Mouse (Mus musculus) bone marrow, adult 2 months (tissue): ENCODE measurements around the gene Gm42674. TPM values are rescaled to one million over a fixed set of nuclear protein-coding genes. Genes with fewer than 3 reads are reported as not detected.

Experiments used
- H3K27ac ChIP-seq: fragments of 200-500 bp; 2 replicates; pipeline ENCODE4 v1.5.1; 2012; ENCODE audit warnings: low read depth, mild to moderate bottlenecking, control low read depth, inconsistent platforms, low read length; ENCODE audit not compliant: control insufficient read depth, poor library complexity, insufficient read depth
- H3K4me1 ChIP-seq: fragments of 200-500 bp; 2 replicates; pipeline ENCODE4 v1.6.1; 2011; ENCODE audit warnings: low read length; ENCODE audit not compliant: control insufficient read depth, insufficient read depth
- H3K4me3 ChIP-seq: fragments of 200-500 bp; replicated peaks from 2 replicates; pipeline ENCODE3; 2011; ENCODE audit warnings: mild to moderate bottlenecking, low read depth, low read length, control low read depth; ENCODE audit not compliant: control insufficient read depth
- CTCF ChIP-seq: fragments of 200-500 bp; IDR thresholded peaks from 2 replicates; pipeline ENCODE4 v1.5.1; 2011; ENCODE audit warnings: low read length, control low read depth; ENCODE audit not compliant: control insufficient read depth, insufficient read depth
- POLR2A ChIP-seq: fragments of 200-500 bp; IDR thresholded peaks from 2 replicates; pipeline ENCODE4 v1.6.1; 2011; ENCODE audit warnings: low read depth, mild to moderate bottlenecking, control low read depth, low read length, borderline replicate concordance; ENCODE audit not compliant: control insufficient read depth
- WGBS: fragments of 180-500 bp; shearing (Covaris S2); methylation state at CpG from one replicate; pipeline ENCODE4 v1.1.7; 2018; 5-methylcytosine and 5-hydroxymethylcytosine counted together
- polyA plus RNA-seq: library from polyadenylated mRNA; stranded (reverse); fragments of >200 nt; gene quantifications from 2 replicates; pipeline ENCODE4 v1.2.4, GENCODE M21; 2011; ENCODE audit warnings: low replicate concordance; ENCODE audit not compliant: missing spikeins, insufficient read depth, insufficient read length

Gm42674 gene
- not detected in 2 replicates for polyA plus RNA-seq

DNA sequence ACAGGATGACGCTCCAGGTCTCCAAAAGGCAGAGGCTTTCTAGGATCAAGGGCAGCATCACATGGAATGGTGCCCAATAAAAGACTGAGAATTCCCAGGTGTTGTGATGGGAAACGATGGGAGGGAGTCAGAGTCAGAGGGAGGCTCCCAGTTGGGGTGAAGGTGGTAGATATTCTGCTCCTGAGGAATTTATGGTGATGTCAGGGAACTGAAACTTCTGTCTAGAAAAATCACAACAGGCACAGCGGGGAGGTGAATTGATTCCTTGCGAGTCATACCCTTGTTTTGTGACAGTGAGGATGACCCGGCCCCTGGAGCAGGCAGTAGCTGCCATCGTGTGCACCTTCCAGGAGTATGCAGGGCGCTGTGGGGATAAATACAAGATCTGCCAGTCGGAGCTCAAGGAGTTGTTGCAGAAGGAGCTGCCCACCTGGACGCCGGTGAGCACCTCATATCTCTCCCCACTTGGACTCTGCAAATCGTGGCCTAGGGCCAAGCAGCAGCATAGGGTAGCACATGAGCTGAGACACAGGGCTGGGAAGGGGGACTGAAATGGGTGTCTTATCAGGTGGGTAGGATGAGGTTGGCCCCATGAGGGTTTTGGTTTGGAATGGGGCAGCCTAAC, at the start of gene Gm42674:
TSS of gene Gm42674 (plus strand) at position 419 of the 625 bp plus-strand sequence.
- Histone ChIP-seq H3K27ac (no peak within 1 kb of the TSS), H3K4me3 (no peak within 1 kb of the TSS), H3K4me1 (peaks cover 3% of the 10 kb centered on the region)
- no peak for TF ChIP-seq POLR2A
- no peak for TF ChIP-seq CTCF
- WGBS = 80% methylated on average over 11 of the region's 11 CpGs

DNA sequence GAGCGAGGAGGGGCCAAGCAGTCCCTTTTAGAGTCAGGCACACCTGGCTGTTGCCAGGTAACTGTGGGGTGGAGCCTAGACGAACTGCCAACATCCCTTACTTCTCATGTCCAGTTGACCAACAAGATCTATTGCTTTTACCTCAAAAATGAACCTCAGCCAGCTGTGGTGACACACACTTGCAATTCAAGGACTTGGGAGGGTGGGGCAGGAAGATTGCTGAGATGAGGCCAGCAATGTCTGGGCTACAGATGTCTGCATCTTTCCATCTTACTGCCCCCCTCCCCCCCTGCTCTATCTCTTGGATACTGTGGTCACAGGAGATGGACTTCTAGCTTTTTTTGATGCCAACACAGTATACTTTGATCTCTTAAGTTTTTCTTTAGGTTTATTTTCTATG, 49.5 kb upstream of the Gm42674 start:
- WGBS = 89% methylated on average over 2 of the region's 2 CpGs

GRCm38 (mm10) chr3:90555954-90556353, 45.8 kb upstream of the Gm42674 start:
- Histone ChIP-seq H3K27ac (no peak overlapping the region), H3K4me3 (no peak overlapping the region), H3K4me1 (no peaks in the 10 kb centered on the region)
- TF ChIP-seq POLR2A = no peak
- no peak for TF ChIP-seq CTCF
- 77% methylated on average over 5 of the region's 5 CpGs for WGBS

More for the DNA sequence above, 49.5 kb upstream of the Gm42674 start:
- Histone ChIP-seq H3K4me1 (no peaks in the 10 kb centered on the region), H3K27ac (no peak overlapping the region), H3K4me3 (no peak overlapping the region)
- TF ChIP-seq CTCF (no peak), POLR2A (no peak)

DNA sequence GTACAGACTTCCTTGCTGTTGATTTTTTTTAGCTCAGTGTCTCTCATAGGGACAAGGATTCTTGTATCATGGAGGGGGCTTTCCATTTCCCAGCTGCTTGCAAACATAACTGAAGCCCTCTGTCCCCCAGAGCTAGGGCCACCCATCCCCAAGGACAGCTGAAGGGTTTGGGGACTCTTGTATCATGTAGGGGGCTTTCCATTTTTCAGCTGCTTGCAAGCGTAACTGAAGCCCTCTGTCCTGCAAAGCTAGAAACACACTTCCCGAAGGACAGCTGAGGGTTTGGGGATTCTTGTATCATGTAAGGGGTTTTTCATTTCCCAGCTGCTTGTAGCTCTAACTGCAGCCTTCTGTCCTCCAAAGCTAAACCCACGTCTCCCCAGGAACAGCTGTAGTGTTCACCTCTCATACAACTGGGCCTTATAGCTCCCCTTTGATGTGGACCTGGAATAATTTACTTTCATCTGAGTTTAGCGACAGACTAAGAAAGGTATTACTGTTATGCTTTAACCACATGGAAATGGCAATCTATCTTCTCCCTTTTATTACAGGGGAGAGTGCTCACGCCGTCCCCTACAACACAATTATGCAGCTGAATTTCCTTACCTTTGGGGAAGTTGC, 41.6 kb upstream of the Gm42674 start, which contains the start of gene S100a3:
TSS of gene S100a3 (plus strand) at position 571 of the 621 bp plus-strand sequence.
- H3K4me3 ChIP-seq = no peak within 1 kb of the TSS
- TF ChIP-seq POLR2A (no peak), CTCF (no peak)
- H3K27ac ChIP-seq = no peak within 1 kb of the TSS
- WGBS = 81% methylated on average over 6 of the region's 6 CpGs
- H3K4me1 ChIP-seq = no peaks in the 10 kb centered on the region

- H3K4me1 ChIP-seq = no peaks in the 10 kb centered on the region; the same call in 1 of the 2 replicates
- no peak for TF ChIP-seq POLR2A
- TF ChIP-seq CTCF = no peak
- 74% methylated on average over 5 of the region's 5 CpGs for WGBS
- no peak overlapping the region for H3K27ac ChIP-seq
- no peak overlapping the region for H3K4me3 ChIP-seq
Measured at GRCm38 (mm10) chr3:90574691-90575090, 27.0 kb upstream of the Gm42674 start.

DNA sequence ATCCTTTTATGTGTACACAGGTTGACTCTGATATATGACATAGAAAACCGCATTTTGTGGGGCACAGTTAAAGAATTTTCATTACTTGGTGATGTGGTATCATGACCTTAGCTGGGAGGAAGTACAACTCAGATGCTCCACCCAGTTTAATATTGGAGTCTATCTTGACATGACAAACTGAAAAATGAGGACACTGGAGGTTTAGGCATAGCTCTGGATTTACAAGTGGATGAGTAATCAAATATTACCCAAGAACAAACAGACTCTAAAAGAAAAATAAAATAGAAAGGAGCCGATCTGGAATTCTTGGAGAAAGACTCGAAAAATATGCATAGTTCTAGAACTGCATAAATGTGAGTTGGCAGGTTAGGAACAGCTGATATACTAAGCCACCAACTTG, 26.4 kb upstream of the Gm42674 start:
- 71% methylated on average over 3 of the region's 3 CpGs for WGBS
- TF ChIP-seq CTCF (no peak), POLR2A (no peak)
- Histone ChIP-seq H3K4me3 (no peak overlapping the region), H3K4me1 (no peaks in the 10 kb centered on the region; the same call in 1 of the 2 replicates), H3K27ac (no peak overlapping the region)

GRCm38 (mm10) chr3:90576351-90577001, 25.2 kb upstream of the Gm42674 start:
- WGBS = 78% methylated on average over 10 of the region's 10 CpGs

DNA sequence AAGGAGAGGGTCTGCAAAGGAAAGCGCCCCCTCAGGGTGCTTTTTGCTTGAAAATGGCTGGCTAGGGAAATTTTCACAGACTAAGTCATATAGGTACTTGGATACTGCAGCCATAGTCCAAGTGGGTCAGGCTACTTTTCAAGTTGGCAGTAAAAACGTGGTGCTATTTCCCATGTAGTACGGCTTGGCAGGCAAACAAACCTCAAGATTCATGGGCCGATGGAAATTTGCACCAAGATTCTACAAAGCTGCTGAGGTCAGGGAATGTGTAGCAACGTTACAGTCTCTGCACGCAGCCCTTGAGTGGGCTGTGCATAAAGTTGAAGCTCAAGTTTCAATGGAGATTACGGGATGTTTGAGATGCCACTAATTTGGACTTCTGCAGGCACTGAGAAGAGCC, 22.3 kb upstream of the Gm42674 start:
- Histone ChIP-seq H3K27ac (no peak overlapping the region), H3K4me3 (no peak overlapping the region), H3K4me1 (no peaks in the 10 kb centered on the region; the same call in 1 of the 2 replicates)
- WGBS = 80% methylated on average over 7 of the region's 7 CpGs
- TF ChIP-seq POLR2A (no peak), CTCF (no peak)

More at GRCm38 (mm10) chr3:90576351-90577001, 25.2 kb upstream of the Gm42674 start:
- Histone ChIP-seq H3K4me1 (no peaks in the 10 kb centered on the region; the same call in 1 of the 2 replicates), H3K4me3 (no peak overlapping the region), H3K27ac (no peak overlapping the region)
- no peak for TF ChIP-seq CTCF
- TF ChIP-seq POLR2A = no peak
